Mouse (Mus musculus) heart, adult 11 months (tissue): Measurements from ENCODE around the gene Hemk1.

Experiments used
- DNase-seq: peaks from one replicate; pipeline ENCODE4 v3.0.0; 2022

Gene Hemk1

GRCm38 (mm10) chr9:107342201-107342709, 4.1 kb upstream of the Hemk1 start:
- DNase-seq: no peak

- no peak for DNase-seq
These were observed 2.9 kb upstream of the Hemk1 start for GRCm38 (mm10) chr9:107340911-107341645.

GRCm38 (mm10) chr9:107340267-107340859, 2.2 kb upstream of the Hemk1 start, which contains the start of gene 6430571L13Rik:
Gene 6430571L13Rik, plus strand, starts transcription at chr9:107340602.
- DNase-seq: peak; percentile 100

- no peak for DNase-seq
These were observed 1.8 kb downstream of the Hemk1 start for GRCm38 (mm10) chr9:107336386-107336785.

- peak; percentile 95 for DNase-seq
These were observed 2.2 kb downstream of the Hemk1 start for GRCm38 (mm10) chr9:107335909-107336308.

GRCm38 (mm10) chr9:107335046-107335445, 3.1 kb downstream of the Hemk1 start:
- no peak for DNase-seq

GRCm38 (mm10) chr9:107334356-107334755, 3.8 kb downstream of the Hemk1 start:
- no peak for DNase-seq

GRCm38 (mm10) chr9:107333686-107334085, 4.5 kb downstream of the Hemk1 start:
- DNase-seq: no peak

- no peak for DNase-seq
These were observed 7.4 kb downstream of the Hemk1 start for GRCm38 (mm10) chr9:107330791-107331190.

GRCm38 (mm10) chr9:107327879-107328620, 10.1 kb downstream of the Hemk1 start:
- DNase-seq: peak; percentile 90

- peak; percentile 95 for DNase-seq
These were observed 12.2 kb downstream of the Hemk1 start for GRCm38 (mm10) chr9:107325904-107326303.

GRCm38 (mm10) chr9:107324799-107325561, 13.2 kb downstream of the Hemk1 start:
- peak; percentile 95 for DNase-seq

- DNase-seq: peak; percentile 99
These were observed 14.6 kb downstream of the Hemk1 start for GRCm38 (mm10) chr9:107323558-107323957.

- DNase-seq: peak; percentile 90
These were observed 15.6 kb downstream of the Hemk1 start for GRCm38 (mm10) chr9:107322461-107323050.

GRCm38 (mm10) chr9:107315791-107316190, 22.4 kb downstream of the Hemk1 start:
- DNase-seq: peak; percentile 96

- DNase-seq: no peak
These were observed 24.2 kb downstream of the Hemk1 start for GRCm38 (mm10) chr9:107313926-107314325.

GRCm38 (mm10) chr9:107312811-107313584, 25.2 kb downstream of the Hemk1 start:
- no peak for DNase-seq

GRCm38 (mm10) chr9:107309600-107309999, 28.6 kb downstream of the Hemk1 start:
- DNase-seq: peak; percentile 92

GRCm38 (mm10) chr9:107309171-107309570, 29.0 kb downstream of the Hemk1 start:
- no peak for DNase-seq

- no peak for DNase-seq
These were observed 29.7 kb downstream of the Hemk1 start for GRCm38 (mm10) chr9:107308346-107309000.

GRCm38 (mm10) chr9:107307886-107308285, 30.3 kb downstream of the Hemk1 start:
- peak; percentile 99 for DNase-seq
